Mouse (Mus musculus): ENCODE results near the gene Aff1.
A peak's percentile ranks its signal among the peaks of the same experiment; 100 is the strongest.

The Aff1 gene

DNA sequence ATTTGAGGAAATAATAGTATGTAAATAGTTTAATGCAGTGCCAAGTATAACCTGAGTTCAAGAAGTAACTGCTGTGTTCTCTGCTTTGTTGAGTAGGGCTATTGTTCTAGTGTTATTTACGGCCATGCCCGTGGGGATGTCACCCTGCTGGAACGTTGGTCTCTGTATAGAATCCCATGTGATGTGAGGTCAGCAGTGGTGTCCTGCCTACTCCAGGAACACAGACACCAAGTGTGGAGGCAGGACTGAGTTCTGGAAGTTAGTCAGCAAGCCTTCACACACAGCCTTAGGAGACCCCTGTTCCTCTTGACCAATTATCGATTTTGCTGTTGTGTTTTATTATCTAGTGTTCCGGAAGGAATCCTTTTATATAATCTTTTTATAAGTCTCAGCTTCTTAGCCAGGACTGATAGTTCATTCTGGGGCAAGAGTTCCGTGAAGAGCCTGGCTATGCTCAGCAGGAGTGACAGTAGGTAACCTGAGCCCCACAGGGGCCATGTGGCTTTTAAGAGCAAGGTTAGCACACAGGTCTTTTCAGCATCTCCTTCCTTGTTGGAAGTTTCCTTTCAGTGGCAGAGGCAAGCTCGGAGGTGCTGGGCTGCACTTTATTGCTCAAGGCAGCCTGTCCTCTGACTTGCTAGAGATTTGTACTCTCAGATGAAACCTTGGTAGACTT is 115.6 kb downstream of the Aff1 start:
- no peak for DNase-seq

DNA sequence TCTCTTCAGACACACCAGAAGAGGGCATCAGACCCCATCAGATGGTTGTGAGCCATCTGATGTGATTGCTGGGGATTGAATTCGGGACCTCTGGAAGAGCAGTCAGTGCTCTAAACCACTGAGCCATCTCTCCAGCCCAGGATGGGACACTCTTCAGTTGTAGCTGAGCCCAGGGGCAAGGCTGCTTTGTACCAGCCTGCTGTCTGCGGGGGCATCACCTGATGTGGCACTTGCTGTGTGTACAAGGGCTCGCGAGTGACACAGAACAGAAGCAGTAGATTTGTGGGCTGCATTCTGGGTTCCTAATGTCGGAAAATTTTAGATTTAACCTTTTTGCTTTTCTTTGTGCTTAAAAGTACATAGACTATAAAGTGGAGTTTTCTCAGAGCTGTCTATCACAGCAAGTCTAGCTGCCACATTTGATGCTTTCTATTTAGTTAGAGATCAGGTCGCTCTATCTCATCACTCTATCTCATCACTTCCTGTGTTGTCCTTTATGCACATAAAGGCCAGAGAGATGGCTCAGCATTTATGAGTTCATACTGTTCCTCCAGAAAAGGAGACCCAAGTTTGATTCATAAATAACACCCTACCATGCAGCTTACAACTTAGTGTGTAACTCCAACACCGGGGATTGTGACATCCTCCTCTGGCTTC is 117.6 kb downstream of the Aff1 start:
- DNase-seq, result no peak

DNA sequence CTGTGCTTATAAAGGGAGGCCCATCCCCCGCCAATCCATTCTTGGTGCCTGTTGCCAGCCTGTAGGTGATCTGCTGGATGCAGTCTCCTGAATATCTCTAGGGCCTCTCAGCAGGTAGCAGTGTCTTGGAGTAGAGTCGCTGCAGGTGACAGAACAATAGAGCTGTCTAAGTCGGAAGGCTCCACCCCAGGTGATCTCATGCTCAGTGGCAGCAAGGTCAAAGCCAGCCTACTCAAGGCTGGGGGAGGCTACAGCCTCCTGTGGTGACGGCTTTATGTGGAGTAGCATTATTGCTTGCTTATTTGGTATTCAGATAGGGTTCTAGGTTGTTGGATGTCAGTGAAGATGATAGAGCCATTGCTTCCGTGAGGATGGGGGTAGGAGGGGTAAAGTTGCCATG is 121.1 kb downstream of the Aff1 start:
- no peak for DNase-seq

DNA sequence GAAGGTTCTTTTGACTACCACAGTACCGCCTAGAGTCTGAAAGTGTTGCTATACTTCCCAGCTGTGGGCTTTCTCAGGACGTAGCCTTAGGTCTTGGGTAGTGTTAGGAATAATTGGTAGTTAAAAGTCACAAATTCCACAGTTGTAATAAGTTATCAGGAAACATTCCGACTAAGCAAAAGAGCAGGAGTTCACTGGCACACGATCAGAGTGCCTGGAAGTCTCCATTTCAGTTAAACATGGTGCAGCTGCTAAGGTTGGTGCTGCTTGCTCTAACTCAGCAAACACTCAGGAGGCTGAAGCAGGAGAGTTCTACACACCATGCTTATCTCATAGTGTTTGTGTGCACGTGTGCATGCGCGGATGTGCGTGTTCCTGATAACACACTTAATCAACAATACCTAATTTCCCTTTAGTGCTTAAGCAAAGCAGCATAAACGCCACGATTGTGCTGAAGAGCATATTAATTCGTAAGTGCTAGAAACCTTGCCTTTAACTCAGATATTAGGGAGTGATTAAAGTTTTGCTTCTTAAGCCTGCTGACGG is 121.9 kb downstream of the Aff1 start:
- DNase-seq, result no peak

DNA sequence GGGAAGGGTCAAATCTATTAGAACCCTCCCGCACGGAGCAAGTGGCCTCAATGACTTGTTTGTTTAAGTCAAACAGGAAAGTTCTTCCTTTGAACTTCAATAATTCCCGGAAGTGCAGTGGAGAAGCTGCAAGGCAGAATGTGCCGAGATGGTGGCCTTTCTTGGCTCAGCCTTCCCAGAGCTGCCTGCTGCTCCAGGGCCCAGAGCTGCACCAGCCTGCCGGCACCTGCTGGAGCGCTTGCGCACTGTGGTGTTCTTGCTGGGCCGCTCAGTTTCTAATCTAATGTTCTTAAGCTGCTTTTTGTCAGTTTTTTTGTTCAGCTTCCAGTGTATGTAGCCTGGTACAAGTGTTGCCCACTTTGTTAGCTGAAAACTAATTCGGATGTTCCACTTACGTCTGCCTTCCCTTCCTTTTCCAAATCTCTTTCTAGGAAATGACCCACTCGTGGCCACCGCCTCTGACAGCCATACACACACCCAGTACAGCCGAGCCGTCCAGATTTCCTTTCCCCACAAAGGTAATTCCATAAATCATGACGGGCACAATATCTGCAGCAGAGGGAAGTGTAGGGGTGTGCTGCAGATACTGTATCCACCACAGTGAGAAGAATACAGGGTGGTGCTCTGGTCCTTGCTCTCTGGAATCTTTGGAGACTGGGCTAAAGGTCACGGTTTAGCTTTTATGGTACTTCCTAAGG is 122.5 kb downstream of the Aff1 start:
- DNase-seq, result no peak

DNA sequence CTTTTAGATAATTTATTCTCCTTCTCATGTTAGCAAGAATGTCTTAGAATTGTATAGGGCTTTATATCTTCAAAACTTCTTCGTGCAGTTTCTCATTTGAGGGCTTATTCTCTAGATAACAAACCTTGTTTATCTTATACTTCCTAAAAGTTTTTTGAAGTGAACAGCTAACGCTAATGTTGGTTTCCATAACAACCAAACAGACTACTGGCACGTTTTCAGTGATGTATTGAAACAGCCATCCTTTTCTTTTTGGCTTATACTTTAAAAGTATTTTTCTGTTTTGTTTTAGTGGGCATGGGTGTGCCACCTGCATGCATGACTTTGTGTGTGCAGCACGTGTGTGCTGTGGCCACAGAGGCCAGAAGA is 123.1 kb downstream of the Aff1 start:
- no peak for DNase-seq

DNA sequence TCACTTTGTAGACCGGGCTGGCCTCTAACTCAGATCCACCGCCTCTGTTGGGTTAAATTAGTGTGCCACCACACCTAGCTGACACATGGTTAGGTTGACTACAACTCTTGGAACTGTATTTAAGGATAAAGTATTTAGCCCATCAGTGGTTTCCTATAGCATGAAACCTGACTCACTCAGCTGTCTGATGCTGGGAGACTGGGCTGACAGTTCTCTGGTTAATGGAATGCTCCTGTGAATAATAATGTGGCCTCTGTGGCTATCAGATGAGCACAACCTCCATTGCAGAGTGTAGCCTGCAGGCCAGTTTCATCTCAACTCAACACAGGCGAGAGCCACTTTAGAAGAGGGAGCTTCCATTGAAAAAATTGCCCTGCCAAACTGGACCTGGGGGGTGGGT is 124.5 kb downstream of the Aff1 start:
- no peak for DNase-seq

DNA sequence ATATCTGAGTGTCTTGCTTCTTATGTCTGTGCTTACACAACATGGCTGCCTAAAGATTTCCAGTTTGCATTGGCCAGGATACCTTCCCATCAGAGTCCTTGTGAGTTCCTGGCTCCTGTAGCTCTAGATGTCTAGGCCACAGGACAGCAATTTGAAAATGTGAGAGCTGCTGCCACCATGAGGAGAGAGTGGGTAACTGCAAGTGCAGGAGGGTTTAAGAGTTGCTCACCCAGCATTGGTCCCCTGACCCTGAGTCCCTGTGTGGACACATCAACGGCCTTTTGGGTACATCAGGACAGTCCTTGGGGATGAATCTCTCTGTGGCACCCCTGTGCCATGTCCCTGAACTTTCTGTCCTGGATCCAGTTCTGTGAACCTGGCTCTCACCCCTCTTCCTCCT is 125.6 kb downstream of the Aff1 start:
- peak; percentile 81 for DNase-seq

DNA sequence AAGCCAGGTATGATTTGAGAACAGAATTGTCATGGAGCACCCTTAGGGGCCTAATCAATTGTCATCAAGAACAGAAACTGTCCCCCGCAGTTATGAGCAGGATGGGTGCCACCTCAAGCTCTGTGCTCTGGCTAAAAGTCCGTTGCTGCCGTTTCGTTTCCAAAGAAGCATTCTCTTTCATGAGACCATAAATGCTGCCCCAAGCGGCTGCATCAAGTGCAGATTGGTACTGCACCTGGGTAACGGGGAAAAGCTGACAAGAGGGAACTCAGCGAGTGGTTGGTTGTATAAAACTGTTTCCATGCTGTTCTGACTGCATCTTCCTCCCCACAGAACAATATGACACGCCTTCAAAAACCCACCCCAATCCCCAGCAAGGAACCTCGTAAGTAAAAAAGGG is 126.4 kb downstream of the Aff1 start:
- DNase-seq, result no peak

DNA sequence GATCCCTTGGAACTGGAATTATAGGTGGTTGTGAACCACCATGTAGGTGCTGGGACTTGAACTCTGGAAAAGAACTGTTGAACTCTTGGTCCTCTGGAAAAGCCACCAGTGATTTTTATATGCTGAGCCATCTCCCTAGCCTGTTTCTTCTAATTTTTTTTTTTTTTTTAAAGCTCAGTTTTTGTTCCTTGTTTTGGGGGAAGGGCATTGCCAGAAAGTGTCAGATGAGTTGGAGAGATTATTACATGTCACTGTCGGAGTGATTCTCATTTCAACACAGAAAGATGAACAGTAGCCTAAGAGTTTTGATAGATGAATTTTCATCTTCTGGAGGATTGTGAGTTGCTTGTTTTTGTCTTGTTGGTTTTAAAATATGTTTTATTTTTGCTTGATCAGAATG is 127.5 kb downstream of the Aff1 start:
- DNase-seq, result no peak

DNA sequence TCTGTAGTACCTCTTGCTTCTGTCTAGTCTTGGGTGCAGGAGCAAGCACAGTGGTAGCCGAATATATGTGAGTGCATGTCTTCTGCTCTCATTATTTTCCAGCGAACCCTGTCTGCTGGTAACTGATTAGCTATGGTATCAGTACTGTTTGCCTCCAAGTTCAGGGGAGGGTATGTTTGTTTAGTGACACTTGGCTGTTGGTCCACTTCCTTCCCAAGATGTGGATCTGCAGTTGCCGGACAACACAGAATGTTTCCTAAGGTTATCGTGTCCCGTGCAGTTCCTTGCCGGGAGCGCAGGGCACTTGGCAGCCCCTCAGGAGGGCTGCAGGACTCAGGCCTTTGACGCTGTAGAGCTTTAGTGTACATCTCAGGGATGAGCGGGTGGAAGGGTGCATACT is 128.9 kb downstream of the Aff1 start:
- DNase-seq, result no peak

DNA sequence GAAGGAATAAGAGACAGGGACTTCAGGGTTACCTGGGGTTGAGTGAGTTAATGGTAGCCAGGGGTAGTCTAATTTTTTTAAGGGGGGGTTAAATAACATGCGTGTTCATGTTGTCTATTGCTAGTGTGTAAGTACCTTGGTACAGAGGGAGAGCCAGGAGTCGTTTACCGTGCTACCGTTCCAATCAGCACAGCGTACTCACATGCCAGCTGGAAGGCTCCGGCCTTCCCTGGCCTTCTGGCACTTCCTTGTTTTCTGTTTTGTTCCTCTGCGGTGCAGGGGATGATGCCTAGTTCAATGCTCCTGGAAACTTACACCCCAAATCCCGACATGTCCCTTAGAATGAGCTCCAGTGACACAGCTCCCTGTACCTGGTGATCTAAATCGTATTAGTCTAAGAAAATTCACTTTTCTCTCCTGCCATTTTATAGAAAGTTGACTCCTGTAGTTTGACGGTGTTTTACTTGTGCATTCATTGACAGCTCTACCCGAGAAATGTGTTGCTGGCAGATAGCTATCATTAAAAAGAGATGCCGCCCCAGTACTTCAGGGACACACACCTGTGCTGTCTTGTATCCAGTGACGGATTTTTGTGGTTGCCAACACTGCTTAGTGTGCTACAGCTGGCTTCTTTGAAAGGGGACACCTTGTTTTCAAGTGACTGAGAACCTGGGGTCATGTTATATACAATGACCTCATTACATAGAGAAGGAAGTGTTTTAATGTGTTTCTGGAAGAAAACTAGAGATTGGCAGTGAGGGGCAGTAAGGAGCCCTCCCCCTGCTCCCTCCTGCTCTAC is 129.5 kb downstream of the Aff1 start:
- DNase-seq, result no peak

DNA sequence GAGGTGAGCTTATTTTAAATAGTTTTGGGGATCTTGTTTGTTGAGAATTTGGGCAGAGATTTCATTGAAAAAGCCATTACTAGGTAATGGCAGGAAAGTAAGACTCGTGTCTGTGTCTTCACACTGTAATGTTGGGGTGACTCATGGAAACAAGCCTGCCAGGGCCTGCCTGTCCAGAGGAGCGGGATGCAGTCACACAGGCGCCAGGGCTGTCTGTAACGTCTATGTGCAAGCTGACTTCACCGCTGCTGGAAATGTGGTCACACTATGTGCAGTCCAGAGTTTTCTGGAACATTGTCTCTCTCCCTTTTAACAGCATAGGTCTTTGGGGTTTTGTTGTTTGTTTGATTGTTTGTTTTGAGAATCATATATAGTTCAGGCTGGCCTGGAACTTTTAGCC is 130.8 kb downstream of the Aff1 start:
- DNase-seq, result no peak

DNA sequence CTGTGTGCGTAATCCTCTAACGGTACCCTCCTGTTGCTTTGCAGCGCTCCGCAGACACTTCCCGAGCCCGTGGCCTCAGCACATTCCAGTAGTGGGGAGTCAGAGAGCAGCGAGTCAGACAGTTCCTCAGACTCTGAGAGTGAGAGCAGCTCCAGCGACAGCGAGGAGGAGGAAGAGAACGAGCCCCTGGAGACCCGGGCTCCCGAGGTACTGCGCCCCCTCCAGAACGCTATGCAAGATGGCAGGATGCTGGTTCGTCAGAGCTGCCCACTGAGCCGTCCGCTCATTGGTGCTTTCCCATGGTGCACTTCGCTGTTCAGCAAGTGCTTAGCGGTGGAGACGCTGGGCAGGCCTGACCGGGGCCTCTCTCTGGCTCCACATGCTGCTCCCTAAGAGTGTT is 136.1 kb downstream of the Aff1 start:
- DNase-seq, result no peak

DNA sequence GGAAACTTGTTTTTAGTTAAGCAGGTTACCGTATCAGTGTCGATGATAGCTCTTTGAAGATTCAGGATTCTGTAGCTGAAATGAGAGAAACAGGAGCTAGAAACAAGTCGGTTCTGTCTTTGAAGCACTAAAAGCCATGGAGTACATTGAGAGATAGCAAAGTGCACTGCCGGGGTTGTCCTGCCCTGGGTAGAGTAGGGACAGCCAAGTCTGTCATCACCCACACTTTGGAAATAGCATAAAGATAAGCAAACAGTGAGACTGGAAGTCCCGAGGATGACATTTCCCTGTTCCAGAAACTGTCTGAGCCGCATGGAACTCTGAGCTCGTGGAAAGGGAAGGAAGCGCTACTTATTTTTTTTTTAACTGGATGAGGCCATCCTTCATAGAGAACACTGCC is 136.6 kb downstream of the Aff1 start:
- no peak for DNase-seq

DNA sequence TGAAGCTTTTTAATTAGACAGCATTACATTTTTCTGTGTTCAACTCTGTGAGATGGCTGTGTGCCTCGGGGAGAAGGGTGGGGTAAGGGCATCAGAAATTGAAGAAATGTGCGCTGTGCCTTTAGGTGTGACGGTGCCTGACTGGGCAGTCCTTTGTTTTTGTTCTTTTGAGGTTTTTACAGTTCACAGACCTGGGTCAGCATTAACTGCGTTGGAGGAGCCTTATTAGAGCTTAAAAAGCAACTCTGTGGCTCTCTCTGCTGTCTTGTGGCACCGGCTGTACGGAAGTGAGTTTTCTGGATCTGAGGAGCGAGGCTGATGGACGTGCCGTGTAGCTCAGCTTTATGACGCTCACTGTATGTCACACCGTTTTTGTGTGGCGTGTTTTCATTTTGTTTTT is 137.0 kb downstream of the Aff1 start:
- no peak for DNase-seq

DNA sequence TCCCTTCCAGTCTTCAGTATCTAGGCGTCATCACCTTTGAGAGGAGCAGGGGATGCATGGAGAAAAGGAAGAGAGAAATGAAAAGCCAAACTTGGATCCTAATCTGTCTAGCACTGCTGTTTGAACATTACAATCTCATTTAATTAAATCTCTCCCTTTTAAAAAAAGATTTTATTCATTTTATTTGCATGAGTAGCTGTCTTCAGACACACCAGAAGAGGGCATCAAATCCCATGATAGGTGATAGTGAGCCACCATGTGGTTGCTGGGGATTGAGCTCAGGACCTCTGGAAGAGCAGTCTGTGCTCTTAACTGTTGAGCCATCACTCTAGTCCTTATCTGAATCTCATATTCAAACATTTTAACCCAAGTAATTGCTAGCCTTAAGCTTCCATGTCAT is 138.7 kb downstream of the Aff1 start:
- no peak for DNase-seq

DNA sequence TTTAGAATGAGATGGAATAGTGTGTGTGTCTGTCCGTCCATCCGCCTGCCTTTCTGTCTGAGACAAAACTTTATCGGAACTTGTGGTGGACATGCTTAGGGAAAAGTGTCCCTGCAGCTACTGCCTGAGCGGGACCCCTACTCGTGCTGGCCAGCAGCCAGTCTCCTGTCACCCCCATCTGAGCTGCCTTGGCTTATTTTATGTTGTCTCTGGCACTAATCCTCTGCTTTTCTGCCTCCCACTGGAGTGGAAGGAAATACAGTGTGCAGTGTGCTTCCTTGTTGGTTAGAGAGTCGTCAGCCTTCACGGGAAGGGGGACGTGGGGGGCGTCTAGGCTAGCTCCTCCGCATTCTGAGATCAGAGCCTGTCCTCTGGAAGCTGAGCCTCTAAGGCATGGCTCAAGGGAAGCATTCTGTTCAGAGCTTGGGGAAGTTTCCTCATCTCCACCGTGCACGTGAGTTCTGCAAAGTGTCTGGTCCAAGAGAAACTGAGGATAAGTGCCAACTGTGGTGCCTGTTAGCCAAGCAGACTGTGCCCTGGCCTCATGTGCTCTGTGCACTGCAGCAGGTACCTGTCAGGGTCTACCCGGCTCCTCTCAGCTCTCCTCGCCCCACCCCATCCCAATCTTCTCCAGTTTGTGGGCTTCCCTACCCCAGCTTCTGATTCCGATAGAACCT is 143.4 kb downstream of the Aff1 start:
- DNase-seq, result no peak

DNA sequence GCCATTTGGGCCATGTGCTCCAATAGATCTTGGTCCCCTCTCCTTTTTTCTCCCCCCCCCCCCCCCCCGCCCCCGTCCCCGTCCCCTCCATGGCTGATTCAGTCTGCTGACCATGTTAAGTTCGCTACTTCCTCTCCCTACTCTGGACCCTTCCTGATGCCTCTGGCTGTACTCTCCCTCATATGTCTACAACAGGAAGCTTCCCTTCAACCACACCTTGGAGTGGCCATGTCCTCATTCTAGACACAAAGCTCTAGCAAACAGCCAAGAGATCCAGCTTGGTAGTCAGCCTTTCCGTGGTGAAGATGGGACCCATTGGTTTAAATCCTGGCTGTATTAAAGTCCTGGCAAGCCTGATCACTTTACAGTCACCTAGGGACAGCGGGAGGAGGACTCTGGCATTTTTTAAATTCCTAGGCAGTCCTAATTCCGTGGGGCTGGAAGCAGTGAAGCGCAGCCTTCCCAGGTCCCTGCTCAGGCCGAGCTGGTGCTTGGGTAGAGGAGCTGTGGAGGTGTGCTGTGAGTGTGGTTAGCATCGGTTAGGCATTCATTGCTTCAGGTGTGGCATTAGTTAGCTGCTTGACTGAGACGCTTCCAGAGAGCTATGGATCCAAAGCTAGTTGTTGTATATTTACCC is 144.1 kb downstream of the Aff1 start:
- DNase-seq, result no peak

DNA sequence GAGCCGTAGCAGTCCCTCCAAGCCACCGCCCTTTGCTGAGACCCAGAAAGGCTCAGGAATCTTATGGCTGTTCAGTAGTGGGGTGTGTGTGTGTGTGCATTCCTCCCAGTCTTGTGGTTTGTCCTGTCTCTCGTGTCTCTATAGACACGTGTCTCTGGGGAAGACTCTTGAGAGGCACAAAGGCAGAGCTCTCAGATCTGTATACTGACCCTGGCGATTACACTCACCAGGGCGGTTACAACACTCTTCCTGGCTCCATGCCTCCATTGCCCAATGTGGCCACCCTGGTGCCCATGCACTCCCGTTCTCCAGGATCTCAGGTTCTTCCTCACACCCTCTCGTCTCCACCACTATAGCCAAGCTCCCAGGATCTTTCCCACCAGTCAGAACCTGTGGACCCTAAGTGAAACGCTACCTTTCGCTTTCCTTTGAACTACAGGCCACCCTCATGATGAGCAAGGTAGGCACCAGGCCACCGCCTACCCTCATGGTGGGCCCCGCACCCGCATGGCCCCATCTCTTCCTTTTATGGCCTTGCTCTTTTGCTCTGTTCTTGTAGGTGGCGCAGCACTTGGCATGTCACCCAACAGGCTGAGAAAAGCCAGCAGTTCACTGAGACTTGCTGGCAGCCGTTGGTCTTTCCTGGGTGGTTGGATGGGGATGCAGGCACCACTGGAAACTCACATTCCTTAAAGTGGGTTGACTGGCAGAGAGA is 146.5 kb downstream of the Aff1 start:
- DNase-seq, result no peak

DNA sequence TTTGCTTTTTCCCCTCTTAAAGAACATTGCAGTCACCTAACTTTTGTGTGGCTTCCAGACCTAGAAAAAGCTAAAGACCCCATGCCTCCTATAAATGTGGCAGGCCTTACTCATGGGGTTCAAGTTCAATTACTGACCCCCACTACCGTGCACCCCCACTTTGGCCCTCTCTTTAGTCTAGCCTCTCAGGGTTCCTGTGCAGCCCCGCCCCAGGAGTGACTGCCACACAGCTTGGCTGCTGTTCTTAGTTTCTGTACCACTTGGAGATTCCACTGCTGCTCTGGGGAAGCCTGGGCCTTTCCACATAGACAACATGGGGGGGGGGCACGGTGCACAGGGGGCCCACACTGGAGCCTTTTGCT is 147.1 kb downstream of the Aff1 start:
- no peak for DNase-seq

DNA sequence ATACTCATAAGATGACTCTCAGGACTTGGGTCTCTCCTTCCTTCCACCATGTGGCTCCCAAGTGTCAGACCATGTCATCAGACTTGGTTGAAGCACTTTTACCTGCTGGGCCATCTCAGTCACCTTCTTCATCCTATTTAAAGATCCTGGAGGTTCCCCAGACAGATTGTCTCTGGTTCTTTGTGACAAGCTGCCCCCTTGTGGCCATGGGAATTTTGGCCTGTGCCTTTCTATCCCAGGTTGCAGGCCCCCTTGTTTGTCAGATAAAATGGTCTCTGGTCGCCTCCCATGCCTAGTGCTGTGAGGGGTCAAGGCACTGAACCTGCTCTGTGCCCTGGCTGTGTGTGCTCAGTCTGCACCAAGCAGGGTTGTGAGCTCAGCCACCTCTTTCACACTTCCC is 151.8 kb downstream of the Aff1 start:
- DNase-seq, result peak; percentile 58 to 59
